Mouse (Mus musculus): ENCODE data around the gene Ddx19a. TPM values are rescaled to one million over a fixed set of nuclear protein-coding genes. Genes with fewer than 3 reads are reported as not detected.

Ddx19a gene
- polyA plus RNA-seq, 1 experiment: 23.8 TPM

GRCm38 (mm10) chr8:110958135-110958534 lies 39.5 kb downstream of the Ddx19a start:
- Histone ChIP-seq H3K27ac (ENCODE audit: insufficient read depth, low read length) (no peak overlapping the region), H3K4me1 (ENCODE audit: control insufficient read depth, insufficient read depth, low read length) (no peaks in the 10 kb centered on the region; the same call in 1 of the 2 replicates), H3K4me3 (ENCODE audit: insufficient read depth, low read length) (no peak overlapping the region)
- TF ChIP-seq POLR2A (IDR thresholded peaks at IDR 0.05; ENCODE audit: extremely low read depth, insufficient read depth, low read length) (no peak), CTCF (IDR thresholded peaks at IDR 0.05; ENCODE audit: extremely low read depth, insufficient read depth, low read length) (no peak)

GRCm38 (mm10) chr8:110957471-110957870 lies 40.1 kb downstream of the Ddx19a start:
- TF ChIP-seq POLR2A (IDR thresholded peaks at IDR 0.05; ENCODE audit: extremely low read depth, insufficient read depth, low read length): no peak
- TF ChIP-seq CTCF (IDR thresholded peaks at IDR 0.05; ENCODE audit: extremely low read depth, insufficient read depth, low read length): no peak
- Histone ChIP-seq H3K4me3 (ENCODE audit: insufficient read depth, low read length) (no peak overlapping the region), H3K27ac (ENCODE audit: insufficient read depth, low read length) (no peak overlapping the region), H3K4me1 (ENCODE audit: control insufficient read depth, insufficient read depth, low read length) (no peaks in the 10 kb centered on the region; the same call in 1 of the 2 replicates)

GRCm38 (mm10) chr8:110956619-110957450 lies 40.8 kb downstream of the Ddx19a start:
- no peak overlapping the region for H3K4me3 ChIP-seq (ENCODE audit: insufficient read depth, low read length)
- H3K27ac ChIP-seq (ENCODE audit: insufficient read depth, low read length): no peak overlapping the region
- TF ChIP-seq CTCF (IDR thresholded peaks at IDR 0.05; ENCODE audit: extremely low read depth, insufficient read depth, low read length): no peak
- TF ChIP-seq POLR2A (IDR thresholded peaks at IDR 0.05; ENCODE audit: extremely low read depth, insufficient read depth, low read length): no peak
- H3K4me1 ChIP-seq (ENCODE audit: control insufficient read depth, insufficient read depth, low read length): no peaks in the 10 kb centered on the region; the same call in 1 of the 2 replicates

- TF ChIP-seq CTCF (IDR thresholded peaks at IDR 0.05; ENCODE audit: extremely low read depth, insufficient read depth, low read length) (no peak), POLR2A (IDR thresholded peaks at IDR 0.05; ENCODE audit: extremely low read depth, insufficient read depth, low read length) (no peak)
- H3K4me1 ChIP-seq (ENCODE audit: control insufficient read depth, insufficient read depth, low read length): no peaks in the 10 kb centered on the region; the same call in none of the 2 replicates
- H3K27ac ChIP-seq (ENCODE audit: insufficient read depth, low read length): no peak overlapping the region
- no peak overlapping the region for H3K4me3 ChIP-seq (ENCODE audit: insufficient read depth, low read length)
Observed at GRCm38 (mm10) chr8:110954776-110955175, 42.8 kb downstream of the Ddx19a start.

GRCm38 (mm10) chr8:110950065-110950484 lies 47.5 kb downstream of the Ddx19a start:
- H3K27ac ChIP-seq (ENCODE audit: insufficient read depth, low read length): peak overlapping the region; percentile 14; the same call in 1 of the 2 replicates
- H3K4me3 ChIP-seq (ENCODE audit: insufficient read depth, low read length): no peak overlapping the region
- H3K4me1 ChIP-seq (ENCODE audit: control insufficient read depth, insufficient read depth, low read length): no peaks in the 10 kb centered on the region; the same call in 1 of the 2 replicates
- TF ChIP-seq CTCF (IDR thresholded peaks at IDR 0.05; ENCODE audit: extremely low read depth, insufficient read depth, low read length): no peak
- no peak for TF ChIP-seq POLR2A (IDR thresholded peaks at IDR 0.05; ENCODE audit: extremely low read depth, insufficient read depth, low read length)

- no peak overlapping the region for H3K4me3 ChIP-seq (ENCODE audit: insufficient read depth, low read length)
- TF ChIP-seq POLR2A (IDR thresholded peaks at IDR 0.05; ENCODE audit: extremely low read depth, insufficient read depth, low read length) (no peak), CTCF (IDR thresholded peaks at IDR 0.05; ENCODE audit: extremely low read depth, insufficient read depth, low read length) (no peak)
- peaks cover 3% of the 10 kb centered on the region for H3K4me1 ChIP-seq (ENCODE audit: control insufficient read depth, insufficient read depth, low read length)
- no peak overlapping the region for H3K27ac ChIP-seq (ENCODE audit: insufficient read depth, low read length)
Observed at GRCm38 (mm10) chr8:110945716-110946115, 51.9 kb downstream of the Ddx19a start.

GRCm38 (mm10) chr8:110944276-110944876 lies 53.2 kb downstream of the Ddx19a start:
- no peak for TF ChIP-seq CTCF (IDR thresholded peaks at IDR 0.05; ENCODE audit: extremely low read depth, insufficient read depth, low read length)
- TF ChIP-seq POLR2A (IDR thresholded peaks at IDR 0.05; ENCODE audit: extremely low read depth, insufficient read depth, low read length): no peak
- no peak overlapping the region for H3K27ac ChIP-seq (ENCODE audit: insufficient read depth, low read length)

GRCm38 (mm10) chr8:110941453-110941948 lies 56.1 kb downstream of the Ddx19a start:
- Histone ChIP-seq H3K27ac (ENCODE audit: insufficient read depth, low read length) (no peak overlapping the region), H3K4me3 (ENCODE audit: insufficient read depth, low read length) (no peak overlapping the region), H3K4me1 (ENCODE audit: control insufficient read depth, insufficient read depth, low read length) (peaks cover 9% of the 10 kb centered on the region)
- TF ChIP-seq CTCF (IDR thresholded peaks at IDR 0.05; ENCODE audit: extremely low read depth, insufficient read depth, low read length) (no peak), POLR2A (IDR thresholded peaks at IDR 0.05; ENCODE audit: extremely low read depth, insufficient read depth, low read length) (no peak)

More at GRCm38 (mm10) chr8:110944276-110944876, 53.2 kb downstream of the Ddx19a start:
- peaks cover 3% of the 10 kb centered on the region; the same call in 1 of the 2 replicates for H3K4me1 ChIP-seq (ENCODE audit: control insufficient read depth, insufficient read depth, low read length)
- H3K4me3 ChIP-seq (ENCODE audit: insufficient read depth, low read length): no peak overlapping the region

- H3K4me1 ChIP-seq (ENCODE audit: control insufficient read depth, insufficient read depth, low read length): peaks cover 9% of the 10 kb centered on the region
- H3K4me3 ChIP-seq (ENCODE audit: insufficient read depth, low read length): no peak overlapping the region
- H3K27ac ChIP-seq (ENCODE audit: insufficient read depth, low read length): no peak overlapping the region
- TF ChIP-seq POLR2A (IDR thresholded peaks at IDR 0.05; ENCODE audit: extremely low read depth, insufficient read depth, low read length) (no peak), CTCF (IDR thresholded peaks at IDR 0.05; ENCODE audit: extremely low read depth, insufficient read depth, low read length) (no peak)
Observed at GRCm38 (mm10) chr8:110940682-110941452, 56.7 kb downstream of the Ddx19a start.
